Mouse (Mus musculus) ES-CJ7 (cell line): ENCODE measurements around the gene Nlgn1.

ENCODE experiments used
- DNase-seq: peaks from one replicate; pipeline ENCODE4 v3.0.0; 2011; ENCODE audit warnings: low read depth, low spot score

Gene Nlgn1

DNA sequence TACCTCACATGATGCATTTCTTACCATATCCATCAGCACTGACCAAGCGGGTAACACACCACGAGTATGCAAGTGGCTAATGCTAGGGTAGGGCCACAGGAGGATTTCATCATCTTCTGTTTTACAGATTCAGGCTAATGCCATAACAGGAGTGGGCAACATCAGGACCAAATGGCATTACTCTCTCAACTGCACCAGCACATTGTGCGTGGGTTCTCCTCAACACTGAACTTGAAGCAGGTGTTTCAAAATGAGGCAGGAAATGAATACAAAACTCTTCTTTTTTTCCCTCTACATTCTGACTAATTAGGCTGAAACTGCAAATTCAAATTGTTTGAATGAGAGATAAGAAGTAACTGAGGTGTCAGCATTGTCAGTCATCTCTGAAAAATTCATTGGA is 518.9 kb downstream of the Nlgn1 start:
- no peak for DNase-seq

DNA sequence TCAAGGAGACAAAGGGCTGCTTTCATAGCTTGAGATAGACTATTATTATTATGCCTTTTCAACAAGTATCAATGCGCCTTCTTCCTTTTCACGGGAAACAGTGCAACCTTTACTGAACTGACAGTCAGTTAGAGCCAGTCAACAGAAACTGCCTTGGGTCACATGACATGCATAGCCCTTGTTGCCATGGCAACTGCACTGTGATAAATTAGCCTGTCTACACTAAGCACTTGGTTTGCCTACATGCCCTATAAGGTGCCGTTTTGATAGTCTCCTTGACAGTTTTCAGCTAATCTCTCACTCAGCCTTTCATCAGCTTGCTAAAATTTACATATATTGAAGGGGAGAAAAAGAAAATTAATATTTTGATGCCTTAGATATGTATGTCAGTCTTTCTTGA is 524.7 kb downstream of the Nlgn1 start:
- peak; percentile 12 for DNase-seq

DNA sequence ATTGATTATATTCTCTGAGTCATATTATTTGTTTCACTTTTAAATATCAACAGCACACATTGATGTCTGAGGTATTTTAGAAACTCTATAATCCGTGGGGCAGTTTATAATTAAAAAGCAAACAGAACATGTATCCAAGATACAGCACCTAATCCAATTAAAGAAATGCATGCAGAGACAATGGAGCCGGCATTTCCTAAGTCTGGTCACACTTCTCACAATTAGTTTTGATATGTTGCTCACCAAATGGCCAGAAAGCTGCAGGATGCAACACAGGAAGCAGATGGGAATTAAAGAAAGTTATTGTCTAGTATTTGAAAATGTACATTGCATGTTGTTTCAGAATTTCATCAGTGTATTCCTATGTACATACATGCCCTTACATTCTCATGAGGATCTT is 550.6 kb downstream of the Nlgn1 start:
- no peak for DNase-seq

DNA sequence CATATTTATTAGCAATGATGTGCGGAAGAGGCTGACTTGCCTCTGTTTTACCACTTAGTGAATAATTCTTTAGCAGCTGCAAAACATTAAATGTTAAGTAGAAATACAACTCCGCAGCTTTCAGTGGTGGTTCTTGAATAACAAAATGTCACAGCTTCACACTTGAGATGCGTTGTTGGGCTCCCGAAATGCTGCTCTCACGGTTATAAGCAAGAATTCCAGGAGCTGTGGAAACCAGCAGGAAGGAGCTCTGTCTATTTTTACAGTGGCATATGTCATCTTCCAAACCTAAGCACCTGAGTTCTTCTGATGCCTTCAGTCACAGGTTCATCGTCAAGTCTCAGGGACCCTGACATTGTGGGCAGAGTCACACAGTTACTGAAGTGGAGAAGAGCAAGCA is 556.8 kb downstream of the Nlgn1 start:
- DNase-seq: no peak

DNA sequence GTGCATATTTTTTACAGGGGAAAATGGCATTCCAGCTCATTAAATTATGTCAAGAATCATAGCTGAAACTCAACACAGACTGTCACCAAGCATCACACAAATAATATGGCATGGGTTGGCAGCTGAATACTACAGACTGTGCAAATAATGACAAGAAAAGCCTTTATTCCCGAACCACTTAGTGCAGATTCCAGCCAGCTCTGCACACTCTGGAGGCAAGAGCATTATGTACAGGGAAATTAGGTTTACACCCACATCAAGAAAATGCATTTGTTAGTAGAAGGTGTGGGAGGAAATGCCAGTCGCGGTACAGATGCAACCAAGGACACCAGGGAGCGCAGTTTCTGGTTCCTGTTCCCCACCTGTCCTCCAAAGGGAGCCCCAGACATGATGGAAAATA is 558.4 kb downstream of the Nlgn1 start:
- DNase-seq: no peak

DNA sequence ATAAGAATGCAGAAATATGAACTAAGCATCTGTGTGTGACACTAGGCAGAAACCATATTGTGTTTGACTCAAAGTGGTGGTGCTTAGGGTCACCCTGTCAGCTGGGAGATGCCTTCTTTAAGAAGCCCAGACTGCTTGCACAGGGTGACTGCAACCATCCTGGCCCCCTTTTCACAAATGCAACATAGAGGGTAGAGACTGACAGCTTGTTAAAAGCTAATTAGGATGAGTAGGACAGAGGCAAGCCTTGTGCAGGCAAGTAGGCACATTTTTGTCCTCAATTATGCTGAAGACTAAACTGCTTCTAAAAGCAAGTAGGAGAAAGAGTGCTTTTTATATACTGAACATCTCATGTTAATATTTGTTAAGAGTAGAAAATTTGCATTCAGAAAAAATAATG is 558.8 kb downstream of the Nlgn1 start:
- no peak for DNase-seq

DNA sequence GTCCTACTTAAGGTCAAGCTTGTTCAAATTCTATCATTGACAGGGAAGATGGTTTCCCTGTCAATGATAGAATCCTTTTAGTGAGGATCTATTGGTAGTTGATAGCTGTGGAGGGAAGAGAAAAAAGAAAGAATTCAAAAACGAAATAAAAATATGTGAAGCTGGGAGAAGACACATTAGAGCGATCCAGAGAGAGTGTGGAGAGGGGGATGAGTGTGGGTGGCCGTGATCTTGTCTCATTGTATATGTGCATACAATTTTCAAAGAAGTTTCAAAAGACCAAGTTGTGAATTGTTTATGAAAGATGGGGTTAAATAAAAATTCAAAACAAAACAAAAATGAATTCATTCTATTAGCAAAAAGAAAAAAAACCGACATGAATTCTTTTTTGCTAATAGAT is 568.6 kb downstream of the Nlgn1 start:
- DNase-seq: no peak

DNA sequence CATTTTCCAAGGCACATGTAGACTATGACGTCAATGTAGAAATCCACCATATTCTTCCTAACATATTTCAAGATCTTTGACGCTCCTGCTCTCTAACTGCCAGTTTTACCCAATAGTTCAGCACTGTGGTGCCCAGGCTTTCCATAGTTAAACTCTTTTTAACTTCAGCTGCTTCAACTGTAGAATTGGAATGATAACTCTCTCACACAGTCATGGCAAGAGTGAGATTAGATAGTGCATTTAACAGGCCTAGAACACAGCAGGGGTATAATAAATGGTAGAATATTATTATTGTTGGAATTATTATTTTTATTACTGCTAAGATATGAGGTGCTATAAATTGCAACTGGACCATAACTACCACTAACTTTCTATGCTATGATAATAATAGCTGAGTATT is 574.4 kb downstream of the Nlgn1 start:
- no peak for DNase-seq

DNA sequence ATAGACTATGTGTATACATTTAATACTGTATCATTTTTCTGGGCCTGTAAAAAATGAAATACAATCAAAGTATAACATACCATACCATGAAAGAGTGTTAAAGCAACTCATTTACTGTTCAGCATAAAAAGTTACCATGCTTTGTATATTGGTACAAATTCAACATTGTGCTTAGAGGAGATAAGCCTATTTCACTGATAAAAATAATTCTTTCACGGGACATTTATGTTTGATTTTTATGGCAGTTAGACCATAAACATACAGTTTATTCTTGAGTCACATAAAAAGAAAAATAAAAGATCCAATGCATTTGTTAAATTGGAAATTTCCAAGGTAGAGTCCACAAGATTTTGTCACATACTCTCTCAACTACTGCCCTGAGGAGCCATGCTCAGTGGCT is 608.1 kb downstream of the Nlgn1 start:
- DNase-seq: no peak

DNA sequence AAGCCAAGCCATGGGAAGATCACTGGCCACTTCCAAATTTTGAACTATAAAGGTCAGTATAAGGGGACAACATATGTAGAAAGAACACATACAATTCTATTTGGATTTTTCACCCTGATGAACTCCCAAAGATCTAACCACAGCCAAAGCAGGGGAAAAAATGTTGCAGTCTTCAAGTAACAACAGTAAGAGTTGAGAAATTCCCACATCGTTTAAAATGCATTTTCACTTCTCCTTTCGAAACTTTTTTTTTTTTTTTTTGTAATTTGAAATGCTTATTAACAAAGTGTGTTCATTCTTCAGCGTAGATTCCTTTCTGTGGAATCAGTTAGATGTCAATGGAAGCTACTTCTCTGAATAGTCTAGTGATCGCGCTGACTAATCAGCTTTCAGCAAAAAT is 610.8 kb downstream of the Nlgn1 start:
- no peak for DNase-seq

DNA sequence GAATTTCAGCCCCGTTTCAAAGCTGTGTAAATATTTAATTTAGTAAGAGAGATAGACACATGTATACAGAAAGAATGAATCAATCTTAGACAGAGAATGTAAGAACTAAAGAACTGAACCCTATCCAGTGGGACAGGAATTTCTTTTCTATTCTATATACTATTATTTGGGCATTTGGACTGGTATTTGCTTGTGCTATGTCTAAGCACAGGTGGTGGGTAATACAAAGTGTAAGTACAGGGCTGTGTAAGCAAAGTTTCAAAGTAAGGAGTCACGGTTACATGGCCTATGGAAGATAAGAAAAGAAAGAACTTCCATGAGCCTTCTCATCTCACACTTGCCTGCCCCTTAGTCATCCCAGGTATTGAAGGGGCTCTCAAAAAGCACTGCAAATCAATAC is 624.9 kb downstream of the Nlgn1 start:
- DNase-seq: no peak

DNA sequence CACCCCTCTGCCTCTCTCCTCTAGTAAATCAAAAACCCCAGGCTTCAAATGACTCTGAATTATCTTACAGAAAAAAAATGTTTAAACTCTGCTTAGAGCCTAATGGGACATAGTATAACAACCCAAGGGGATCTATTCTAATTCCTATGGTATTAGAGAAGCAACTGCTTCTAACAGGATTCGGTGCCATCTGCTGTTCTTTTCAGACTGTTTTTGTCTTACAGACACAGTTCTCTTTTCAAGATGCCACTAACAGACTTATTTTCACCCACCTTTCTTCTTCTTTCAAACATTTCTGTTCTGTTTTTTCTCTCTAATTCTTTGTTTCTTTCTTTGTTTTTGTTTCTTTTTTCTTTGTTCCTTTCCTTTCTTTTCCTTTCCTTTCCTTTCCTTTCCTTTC is 635.0 kb downstream of the Nlgn1 start:
- no peak for DNase-seq

DNA sequence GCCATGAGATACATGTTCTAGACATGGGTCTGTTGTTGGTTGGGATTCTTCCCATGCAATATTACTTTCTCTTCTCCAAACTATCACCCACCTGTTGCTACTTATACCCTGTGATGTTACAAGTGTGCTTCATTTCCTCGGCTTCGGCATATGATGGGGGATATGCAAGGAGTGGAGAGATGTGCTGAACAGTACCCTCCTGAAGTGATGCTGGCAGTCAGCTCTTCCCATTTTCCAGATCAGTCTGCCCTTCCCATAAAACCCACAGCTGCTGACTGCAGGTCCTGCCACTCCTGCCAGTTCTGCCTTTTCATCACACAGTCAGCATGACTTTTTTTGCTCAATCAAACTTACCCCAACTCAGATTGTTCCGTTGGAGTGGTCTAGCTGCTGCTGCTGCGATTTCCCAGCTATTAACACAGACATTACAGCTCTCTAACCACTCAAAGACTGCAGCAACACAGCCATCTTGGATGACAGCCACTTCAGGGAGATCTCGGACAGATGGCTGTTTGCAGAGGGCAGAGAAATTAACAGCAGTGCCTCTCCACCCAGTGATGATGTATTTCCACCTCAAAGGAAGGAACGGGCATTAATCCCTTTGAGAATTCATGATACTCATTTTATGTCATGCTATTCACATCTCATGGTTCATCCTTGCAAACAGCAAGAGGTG is 643.3 kb downstream of the Nlgn1 start:
- no peak for DNase-seq

DNA sequence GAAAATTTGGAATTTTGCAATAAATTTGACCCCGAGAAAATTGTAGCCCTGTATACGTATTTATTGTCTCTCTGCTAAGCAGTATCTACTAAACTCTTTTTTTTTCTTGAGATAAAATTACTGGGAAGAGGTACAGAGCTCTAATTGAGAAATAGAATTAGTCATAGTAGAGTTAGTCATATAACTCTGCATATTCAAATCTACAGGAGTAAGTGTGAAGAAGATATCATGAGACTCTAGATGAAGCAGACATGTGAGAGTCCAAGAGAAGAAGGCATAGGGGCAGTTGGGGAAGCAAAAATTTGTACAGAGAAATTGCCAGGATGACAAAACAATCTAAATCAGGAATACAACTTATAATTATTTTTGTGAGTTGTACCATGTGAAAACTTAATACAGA is 648.6 kb downstream of the Nlgn1 start:
- DNase-seq: no peak

DNA sequence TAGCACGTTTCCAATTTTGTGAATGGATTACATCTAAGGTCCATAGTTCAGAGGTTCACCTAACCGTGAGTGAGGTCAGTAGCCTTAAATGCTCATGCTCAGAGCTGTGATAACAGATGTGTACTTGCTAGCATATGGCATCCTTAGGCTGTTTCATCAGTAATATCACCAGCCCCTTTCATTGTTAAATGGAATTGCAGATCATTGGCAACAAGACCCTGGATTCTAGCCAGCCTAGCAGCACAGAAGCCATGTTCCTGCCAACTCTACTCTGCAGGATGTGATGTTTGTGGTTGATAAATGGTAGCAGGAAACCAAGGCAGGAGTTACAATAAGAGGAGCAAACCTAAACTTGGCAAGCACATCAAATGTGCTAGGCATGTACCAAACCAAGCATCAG is 652.9 kb downstream of the Nlgn1 start:
- DNase-seq: no peak

DNA sequence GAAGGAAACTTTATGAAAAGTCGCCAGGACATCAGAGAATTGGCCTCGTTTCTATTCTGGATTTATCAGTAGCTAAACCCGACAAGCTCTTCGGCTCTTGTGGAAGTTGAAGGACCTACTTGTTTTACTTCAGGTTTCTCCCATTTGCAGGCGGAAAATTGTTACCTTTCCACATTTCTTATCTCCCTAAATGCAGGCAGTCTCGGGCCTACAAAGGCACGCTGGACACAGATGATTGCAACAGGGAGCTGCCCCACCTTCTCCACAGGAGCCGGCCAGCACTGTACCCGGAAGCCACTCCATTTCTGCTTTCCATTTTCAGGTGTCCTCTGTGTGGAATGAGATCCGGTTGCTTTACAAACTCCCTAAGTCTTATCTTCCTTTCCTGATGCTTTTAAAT is 656.4 kb downstream of the Nlgn1 start:
- DNase-seq: no peak

DNA sequence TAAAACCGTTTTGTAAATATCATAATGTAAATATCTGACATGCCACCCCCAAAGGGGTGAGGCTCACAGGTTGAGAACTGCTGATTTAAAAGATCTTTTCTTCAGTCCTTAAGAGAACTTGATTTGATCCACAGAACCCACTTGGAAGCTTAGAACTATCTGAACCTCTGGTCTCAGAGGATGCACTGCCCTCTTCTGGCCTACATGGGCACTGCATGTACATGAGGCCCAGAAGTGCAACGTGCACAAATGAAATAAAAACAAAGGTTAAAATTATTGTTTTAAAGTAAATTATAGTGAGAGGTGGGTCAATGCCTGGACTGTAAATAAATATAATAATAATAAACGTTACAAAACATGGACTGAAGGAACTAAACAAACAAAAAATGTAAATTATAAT is 657.2 kb downstream of the Nlgn1 start:
- peak; percentile 63 for DNase-seq

DNA sequence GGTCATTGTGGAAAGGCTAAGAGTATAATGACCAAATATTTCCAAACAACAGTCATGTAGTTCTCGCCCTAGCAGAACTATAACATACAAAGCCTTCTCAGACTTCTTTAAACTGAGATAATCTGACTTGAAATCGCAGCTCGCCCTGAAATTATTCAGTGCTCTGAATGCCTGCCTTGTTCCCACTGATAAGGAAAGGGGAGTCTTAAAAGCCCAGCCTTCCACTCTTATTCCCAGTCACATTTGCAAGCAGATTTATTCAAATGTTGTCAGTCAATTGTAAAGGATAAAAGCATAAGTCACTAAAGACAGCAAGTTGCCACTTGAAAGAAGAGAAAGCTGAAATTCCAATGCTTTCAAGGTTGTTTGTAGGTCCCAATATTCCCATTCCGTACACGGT is 658.9 kb downstream of the Nlgn1 start:
- DNase-seq: no peak

DNA sequence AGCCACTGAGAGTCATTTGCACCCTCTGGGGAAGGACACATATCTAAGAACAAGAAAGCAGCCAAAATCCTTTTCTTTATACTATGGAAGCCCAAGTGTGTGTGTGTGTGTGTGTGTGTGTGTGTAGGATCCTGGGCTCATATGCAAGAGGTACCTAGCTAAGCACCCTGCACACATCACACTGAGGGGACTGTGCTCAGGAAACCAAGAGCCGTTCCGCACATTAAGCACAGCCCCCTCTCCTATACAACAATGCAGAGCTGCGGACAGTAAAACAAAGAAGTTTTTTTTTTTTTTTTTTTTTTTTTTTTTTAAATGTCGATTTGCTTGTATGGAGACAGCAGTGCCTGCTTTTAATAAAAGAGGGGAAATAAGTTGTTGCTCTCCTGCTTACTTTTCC is 659.5 kb downstream of the Nlgn1 start:
- DNase-seq: no peak

DNA sequence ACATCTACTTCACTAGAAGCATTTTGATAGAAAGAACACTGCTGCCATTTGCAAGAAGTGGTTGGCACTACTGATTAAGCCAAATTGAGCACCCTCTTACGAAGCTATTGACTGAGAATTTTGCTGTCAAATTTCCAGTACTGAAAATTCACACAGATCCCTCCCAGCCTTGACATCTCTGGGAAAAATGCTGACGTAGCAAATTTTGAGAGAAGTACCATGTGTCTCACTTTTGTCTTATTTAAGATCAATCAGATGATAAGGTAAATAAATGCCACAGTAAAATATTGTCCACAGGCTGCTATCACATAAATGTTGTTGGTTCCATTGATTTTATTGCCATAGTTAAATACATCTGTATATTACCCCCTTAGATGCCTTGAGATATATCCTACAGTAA is 668.8 kb downstream of the Nlgn1 start:
- no peak for DNase-seq

DNA sequence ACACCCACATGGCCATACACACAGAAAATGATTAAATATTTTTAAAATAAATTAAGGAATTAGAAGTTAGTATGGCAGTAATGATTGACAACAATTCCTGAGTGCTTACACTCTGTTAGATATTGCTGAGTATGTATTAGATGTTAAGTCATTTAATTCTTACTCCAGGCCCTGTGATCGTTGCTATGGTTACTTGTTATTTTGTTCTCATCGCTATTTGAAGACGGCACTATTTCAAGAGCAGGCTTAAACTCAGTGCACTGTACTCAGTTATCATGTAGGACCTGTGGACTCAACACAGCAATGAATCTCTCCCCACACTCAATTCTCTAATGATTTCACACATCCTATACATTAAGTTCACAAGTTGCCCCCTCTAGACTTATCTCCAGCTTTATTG is 672.0 kb downstream of the Nlgn1 start:
- no peak for DNase-seq

DNA sequence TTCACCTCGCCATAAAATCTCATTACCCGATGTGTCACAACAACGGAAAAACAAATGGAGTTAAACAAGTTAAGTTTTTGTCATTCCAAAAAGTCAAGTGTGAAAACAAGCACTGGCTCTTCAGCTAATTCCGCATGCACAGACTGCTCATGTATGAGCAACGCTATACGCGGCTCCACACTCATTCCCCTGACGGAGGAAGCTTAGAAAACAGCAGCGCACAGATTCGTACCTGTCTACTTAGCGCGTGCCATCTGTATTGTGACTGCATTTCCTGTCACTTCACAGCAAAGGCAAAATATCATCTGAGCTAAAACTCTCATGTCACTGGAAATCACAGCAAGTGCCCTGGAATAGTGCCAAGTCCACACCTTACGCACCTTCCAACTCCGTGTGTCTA is 674.3 kb downstream of the Nlgn1 start:
- DNase-seq: no peak

DNA sequence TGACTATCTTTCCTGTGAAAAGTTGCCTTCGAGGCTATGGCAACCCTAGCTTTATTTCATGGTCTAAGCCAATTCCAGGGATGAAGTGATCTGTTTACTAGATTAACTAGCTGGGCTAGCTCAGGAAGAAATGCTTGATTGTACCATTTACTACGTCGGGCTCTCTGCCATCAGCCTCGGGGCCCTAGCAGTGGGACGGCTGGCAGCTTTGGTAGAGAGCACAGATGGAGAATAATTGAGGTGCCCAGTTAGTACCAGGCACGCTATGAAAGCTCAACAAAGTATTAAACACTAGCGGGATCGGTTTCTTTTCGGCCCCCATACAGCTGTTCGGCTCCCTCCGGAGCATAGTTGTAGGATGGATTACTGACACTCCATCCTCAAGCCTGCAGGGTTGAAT is 675.2 kb downstream of the Nlgn1 start:
- no peak for DNase-seq

DNA sequence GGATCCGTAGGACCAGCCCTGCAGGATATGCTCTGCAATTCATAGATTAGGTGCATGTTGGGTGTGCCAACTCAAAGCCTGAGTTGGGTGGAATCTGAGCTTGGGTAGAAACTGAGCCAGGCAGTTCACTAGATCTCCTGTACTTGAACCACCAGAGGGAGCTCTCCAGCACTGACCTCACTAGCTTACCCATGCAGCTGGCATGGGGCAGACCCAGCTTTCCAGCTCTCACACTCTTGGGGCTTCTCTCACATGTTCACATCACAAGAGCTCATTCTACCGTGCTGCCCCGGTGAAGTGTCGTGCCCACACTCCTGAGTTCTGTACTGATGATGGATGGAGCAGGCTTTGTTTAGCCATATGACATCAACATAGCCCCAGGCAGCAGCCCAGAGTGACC is 679.2 kb downstream of the Nlgn1 start:
- DNase-seq: peak; percentile 70
